Mouse (Mus musculus) layer of hippocampus, postnatal 36 days (tissue): ENCODE measurements around the gene Ak8. TPM values are rescaled to one million over a fixed set of nuclear protein-coding genes. Genes with fewer than 3 reads are reported as not detected.

Experiments
- microRNA-seq, 2 experiments: library from miRNA; unstranded; fragments of <30 nt; microRNA quantifications; one replicate each; pipeline ENCODE4 v1.2.0; 2021
- total RNA-seq, 2 experiments: library from RNA; stranded (reverse); gene quantifications; 2 replicates each; pipeline ENCODE4 v1.2.3; 2021

Gene Ak8
- total RNA-seq, 2 experiments from 2014 or later, result 1.0 to 1.7 TPM

Small RNA genes within 50 kb of the gene (microRNA-seq; reads per million reads assigned to microRNA genes)
- 2.1 to 3.3 reads per million in 2 experiments for gene Mir3088

Other genes with a start within 250 kb of the Ak8 start
- 1 to 10 TPM; 2.8 to 3.6 TPM for gene 1700007K13Rik, start 233.8 kb upstream of the Ak8 start, total RNA-seq
- 10 to 100 TPM; 34.6 to 36.3 TPM for gene Mrps2, start 232.1 kb upstream of the Ak8 start, total RNA-seq
- 1 to 10 TPM; 1.2 to 1.8 TPM for gene Gbgt1, start 203.3 kb upstream of the Ak8 start, total RNA-seq
- gene Gm10134, start 194.1 kb upstream of the Ak8 start, total RNA-seq, result 1 to 10 TPM in 1 of 2 experiments, not detected in 1; 1.9 TPM
- gene Ralgds, start 187.0 kb upstream of the Ak8 start, total RNA-seq, result 100 to 1,000 TPM; 123 to 128 TPM
- gene Cel, start 136.8 kb upstream of the Ak8 start, total RNA-seq, result not detected
- gene Gtf3c5, start 116.4 kb upstream of the Ak8 start, total RNA-seq, result 10 to 100 TPM; 17.4 to 18.9 TPM
- not detected for gene Gfi1b, start 78.2 kb upstream of the Ak8 start, total RNA-seq
- gene Tsc1, start 58.9 kb upstream of the Ak8 start, total RNA-seq, result 10 to 100 TPM; 41.8 to 44.5 TPM
- gene Spaca9, start 437 bp upstream of the Ak8 start, total RNA-seq, result not detected
- gene Gtf3c4, start 140.2 kb downstream of the Ak8 start, total RNA-seq, result 10 to 100 TPM; 34.5 to 40.0 TPM
- 1 to 10 TPM; 7.7 to 9.0 TPM for gene Ddx31, start 140.2 kb downstream of the Ak8 start, total RNA-seq
- gene Barhl1, start 216.5 kb downstream of the Ak8 start, total RNA-seq, result not detected